Mouse (Mus musculus) kidney, postnatal 0 days (tissue): ENCODE results near the gene Gamt. TPM values are rescaled to one million over a fixed set of nuclear protein-coding genes. Genes with fewer than 3 reads are reported as not detected.
A peak's percentile ranks its signal among the peaks of the same experiment; 100 is the strongest.

Experiments used
- ATAC-seq: fragments of 200-750 bp; cut with Nextera tagmentation; replicated peaks from 2 replicates; pipeline ENCODE4 v1.8.0; 2017; ENCODE audit warnings: low read depth, moderate number of reproducible peaks, moderate TSS enrichment, moderate library complexity; ENCODE audit not compliant: low FRiP score
- DNase-seq: peaks from one replicate; pipeline ENCODE4 v3.0.0-alpha.2; 2016; ENCODE audit warnings: low spot score
- H3K27ac ChIP-seq: fragments of 300-500 bp; sonication (generic); 2 replicates; pipeline ENCODE4 v1.5.1; 2014; ENCODE audit warnings: mild to moderate bottlenecking
- H3K27me3 ChIP-seq: fragments of 300-500 bp; sonication (generic); 2 replicates; pipeline ENCODE4 v1.6.1; 2014; ENCODE audit warnings: low read length, mixed read lengths; ENCODE audit not compliant: insufficient read depth
- H3K36me3 ChIP-seq: fragments of 300-500 bp; sonication (generic); 2 replicates; pipeline ENCODE4 v1.6.1; 2014; ENCODE audit warnings: low read length, mixed read lengths; ENCODE audit not compliant: insufficient read depth
- H3K4me1 ChIP-seq: fragments of 300-500 bp; sonication (generic); replicated peaks from 2 replicates; pipeline ENCODE4 v1.6.1; 2014; ENCODE audit warnings: antibody characterized with exemption, low read length, mixed read lengths; ENCODE audit not compliant: insufficient read depth
- H3K4me2 ChIP-seq: fragments of 300-500 bp; sonication (generic); 2 replicates; pipeline ENCODE4 v1.6.1; 2014; ENCODE audit warnings: mild to moderate bottlenecking, low read length, moderate library complexity, mixed read lengths
- H3K4me3 ChIP-seq: fragments of 300-500 bp; sonication (generic); replicated peaks from 2 replicates; pipeline ENCODE4 v1.5.1; 2014; ENCODE audit warnings: low read depth, low read length
- H3K9ac ChIP-seq: fragments of 300-500 bp; sonication (generic); 2 replicates; pipeline ENCODE4 v1.6.1; 2014; ENCODE audit warnings: low read depth, low read length
- H3K9me3 ChIP-seq: fragments of 300-500 bp; sonication (generic); replicated peaks from 2 replicates; pipeline ENCODE4 v1.6.1; 2016; ENCODE audit warnings: low read length, inconsistent platforms, mixed read lengths
- CTCF ChIP-seq: IDR thresholded peaks from 2 replicates; pipeline ENCODE4 v1.5.1; 2016; ENCODE audit warnings: antibody characterized with exemption, low read depth, mild to moderate bottlenecking, moderate library complexity
- WGBS: fragments of 180-500 bp; shearing (Covaris S2); extraction: QIAGEN DNeasy Blood & Tissue Kit; methylation state at CpG from one replicate; pipeline ENCODE4 v1.1.7; 2014; 5-methylcytosine and 5-hydroxymethylcytosine counted together
- polyA plus RNA-seq: library from polyadenylated mRNA; unstranded; fragments of >200 nt; fragmentation: Nextera tagmentation; extraction: Ambion mirVana; gene quantifications from 2 replicates; pipeline ENCODE4 v1.2.1, GENCODE M21; 2015

The Gamt gene
- polyA plus RNA-seq, 1 experiment from 2014 or later = 25.5 TPM

DNA sequence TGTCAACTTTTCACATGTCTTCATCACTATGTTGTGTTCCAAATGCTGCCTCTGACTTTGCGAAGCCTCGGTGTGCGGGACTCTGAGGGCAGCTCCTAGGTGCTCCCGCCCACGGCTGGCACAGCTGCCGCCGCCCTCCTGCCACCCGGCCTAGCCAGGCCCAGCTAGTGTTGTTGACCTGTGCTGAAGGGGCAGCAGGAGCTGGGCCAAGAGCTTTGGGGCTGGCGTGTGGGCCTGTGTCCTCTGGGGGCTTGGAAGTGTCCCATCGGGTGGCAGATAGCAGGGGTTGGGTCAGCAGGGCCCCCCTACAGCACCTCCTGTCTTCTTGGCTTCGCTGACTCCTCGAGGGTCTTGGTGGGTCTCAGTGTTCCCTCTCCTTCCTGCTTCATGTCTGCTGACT, 18.5 kb upstream of the Gamt start:
- Histone ChIP-seq H3K9me3 (no peaks in the 10 kb centered on the region), H3K4me2 (no peak overlapping the region), H3K9ac (no peak overlapping the region), H3K36me3 (peaks cover 69% of the 10 kb centered on the region), H3K27me3 (no peaks in the 10 kb centered on the region), H3K4me1 (no peaks in the 10 kb centered on the region), H3K4me3 (no peak overlapping the region), H3K27ac (0 out of 2 replicates have a peak overlapping the region, but pooled peaks have one; percentile 25)
- TF ChIP-seq CTCF = no peak
- DNase-seq = no peak
- no peak for ATAC-seq
- 83% methylated on average over 12 of the region's 12 CpGs for WGBS

DNA sequence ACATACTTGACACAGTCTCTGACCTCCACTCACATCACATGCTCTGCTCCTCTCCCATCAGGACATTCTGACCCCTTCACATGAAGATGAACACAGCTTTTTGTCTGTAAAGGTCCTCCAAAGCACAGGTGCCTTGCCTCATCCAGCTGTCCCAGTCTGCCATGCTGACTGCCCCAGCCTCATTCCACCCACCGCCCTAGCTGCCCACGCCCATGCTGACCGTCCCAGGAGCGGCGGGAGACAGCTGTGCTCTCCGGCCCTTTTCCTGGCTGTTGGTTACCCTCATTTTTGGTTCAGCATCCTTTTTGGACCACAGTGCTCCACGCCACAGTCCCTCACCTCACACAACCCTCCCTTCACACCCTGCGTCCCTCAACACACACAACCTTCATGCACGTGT, 17.6 kb upstream of the Gamt start:
- no peak for TF ChIP-seq CTCF
- Histone ChIP-seq H3K4me1 (no peaks in the 10 kb centered on the region), H3K9ac (no peak overlapping the region), H3K36me3 (peaks cover 62% of the 10 kb centered on the region), H3K27me3 (no peaks in the 10 kb centered on the region), H3K4me3 (no peak overlapping the region), H3K9me3 (no peaks in the 10 kb centered on the region), H3K4me2 (no peak overlapping the region), H3K27ac (no peak overlapping the region)
- DNase-seq (no peak), ATAC-seq (no peak)
- WGBS = 89% methylated on average over 9 of the region's 9 CpGs

DNA sequence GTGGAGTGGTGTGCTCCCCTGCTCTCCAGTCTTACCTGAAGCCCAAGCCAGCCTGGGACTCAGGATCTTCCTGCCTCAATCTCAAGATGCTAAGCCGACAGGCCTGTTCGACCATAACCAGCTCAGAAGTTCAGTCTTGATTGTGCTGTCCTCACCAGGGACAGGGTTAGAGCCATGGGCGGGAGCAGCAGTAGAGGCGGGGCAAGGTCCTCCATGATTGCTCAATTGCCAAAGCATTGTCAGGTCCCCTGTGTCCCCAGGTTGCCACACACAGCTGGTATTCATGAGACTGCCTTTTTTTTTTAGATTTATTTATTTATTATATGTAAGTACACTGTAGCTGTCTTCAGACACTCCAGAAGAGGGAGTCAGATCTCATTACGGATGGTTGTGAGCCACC, 15.4 kb upstream of the Gamt start:
- Histone ChIP-seq H3K27me3 (no peaks in the 10 kb centered on the region), H3K4me3 (no peak overlapping the region), H3K27ac (no peak overlapping the region), H3K9me3 (no peaks in the 10 kb centered on the region), H3K4me2 (no peak overlapping the region), H3K4me1 (peaks cover 5% of the 10 kb centered on the region; the same call in 1 of the 2 replicates), H3K9ac (no peak overlapping the region), H3K36me3 (peaks cover 56% of the 10 kb centered on the region)
- 82% methylated on average over 5 of the region's 5 CpGs for WGBS
- no peak for TF ChIP-seq CTCF
- DNase-seq (no peak), ATAC-seq (no peak)

DNA sequence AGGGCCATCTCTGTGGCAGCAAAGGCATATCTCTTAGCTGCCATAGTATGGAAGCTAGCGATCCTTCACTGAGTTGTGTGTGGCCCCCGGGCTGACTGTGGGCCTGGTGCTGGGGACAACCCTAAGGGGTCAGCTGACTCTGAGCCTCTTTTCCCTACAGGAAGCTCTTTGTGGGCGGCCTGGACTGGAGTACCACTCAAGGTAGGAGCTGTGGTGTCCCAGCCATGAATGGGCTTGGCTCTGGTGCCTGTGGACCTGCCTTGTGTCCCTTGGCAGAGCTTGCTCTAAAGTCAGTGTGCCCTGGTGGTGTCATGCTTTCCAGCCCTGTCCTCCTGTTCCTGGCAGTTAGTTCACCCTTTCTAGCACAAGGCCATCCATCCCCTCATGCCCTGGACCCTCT, 13.0 kb upstream of the Gamt start:
- ATAC-seq = no peak
- no peak overlapping the region for H3K4me3 ChIP-seq

GRCm38 (mm10) chr10:80271870-80272585, 11.2 kb upstream of the Gamt start:
- H3K36me3 ChIP-seq = peaks cover 23% of the 10 kb centered on the region
- H3K4me1 ChIP-seq = peaks cover 15% of the 10 kb centered on the region
- WGBS = 87% methylated on average over 8 of the region's 8 CpGs

More for the DNA sequence above, 13.0 kb upstream of the Gamt start:
- no peak for TF ChIP-seq CTCF
- DNase-seq = no peak
- peaks cover 9% of the 10 kb centered on the region; the same call in 1 of the 2 replicates for H3K4me1 ChIP-seq
- peaks cover 39% of the 10 kb centered on the region for H3K36me3 ChIP-seq
- 82% methylated on average over 3 of the region's 3 CpGs for WGBS
- no peaks in the 10 kb centered on the region for H3K27me3 ChIP-seq
- no peak overlapping the region for H3K27ac ChIP-seq
- H3K4me2 ChIP-seq = no peak overlapping the region
- no peaks in the 10 kb centered on the region for H3K9me3 ChIP-seq
- no peak overlapping the region for H3K9ac ChIP-seq

GRCm38 (mm10) chr10:80271186-80271843, 10.5 kb upstream of the Gamt start:
- Histone ChIP-seq H3K27me3 (no peaks in the 10 kb centered on the region), H3K4me3 (no peak overlapping the region), H3K9ac (no peak overlapping the region), H3K27ac (no peak overlapping the region), H3K4me2 (no peak overlapping the region), H3K9me3 (no peaks in the 10 kb centered on the region), H3K4me1 (peaks cover 18% of the 10 kb centered on the region), H3K36me3 (peaks cover 18% of the 10 kb centered on the region)
- no peak for TF ChIP-seq CTCF
- ATAC-seq (no peak), DNase-seq (no peak)
- WGBS = 80% methylated on average over 5 of the region's 5 CpGs

More at GRCm38 (mm10) chr10:80271870-80272585, 11.2 kb upstream of the Gamt start:
- DNase-seq (no peak), ATAC-seq (no peak)
- no peaks in the 10 kb centered on the region for H3K27me3 ChIP-seq
- H3K27ac ChIP-seq = no peak overlapping the region; the same call in 1 of the 2 replicates
- no peak overlapping the region for H3K4me3 ChIP-seq
- H3K9ac ChIP-seq = 0 out of 2 replicates have a peak overlapping the region, but pooled peaks have one; percentile 8
- no peaks in the 10 kb centered on the region for H3K9me3 ChIP-seq
- no peak for TF ChIP-seq CTCF
- H3K4me2 ChIP-seq = no peak overlapping the region
